Mouse (Mus musculus) mouse embryonic stem cell (cell line): ENCODE measurements around the gene Blcap.

Experiments used
- in situ Hi-C, 2 experiments: fragments of 300-500 bp; cut with MboI; formaldehyde crosslinking; loops; 1 replicate in 1 of 2; 3 replicates in 1 of 2; pipeline ENCODE4 v1.14.3; 2019 to 2020; ENCODE audit warnings: low sequenced_read_pairs in 2 of 2, low pct_unique_long_range_greater_than_20kb in 1 of 2, mixed read lengths in 1 of 2; ENCODE audit not compliant: unreplicated experiment in 1 of 2

Blcap gene

DNA sequence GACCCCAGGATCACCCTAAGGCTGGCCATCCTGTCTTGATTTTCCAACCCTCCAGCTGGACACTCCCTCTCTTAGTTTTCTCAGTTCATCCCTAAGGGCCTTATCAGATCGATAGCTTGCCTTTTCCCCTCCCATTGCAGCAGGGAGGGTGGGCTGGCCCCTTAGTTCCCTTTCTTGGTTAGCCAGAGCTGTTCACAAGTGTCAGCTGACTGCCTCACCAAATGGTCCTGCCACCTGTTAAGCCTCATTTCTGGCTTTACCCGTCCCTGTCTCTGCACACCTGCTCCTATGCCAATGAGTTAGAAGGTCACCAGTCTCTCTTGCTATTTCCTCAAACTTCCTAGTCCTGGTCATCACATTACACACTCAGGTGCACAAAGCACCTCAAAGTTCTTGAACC lies 8.0 kb downstream of the Blcap start:
- in situ Hi-C loops: no loop called here

DNA sequence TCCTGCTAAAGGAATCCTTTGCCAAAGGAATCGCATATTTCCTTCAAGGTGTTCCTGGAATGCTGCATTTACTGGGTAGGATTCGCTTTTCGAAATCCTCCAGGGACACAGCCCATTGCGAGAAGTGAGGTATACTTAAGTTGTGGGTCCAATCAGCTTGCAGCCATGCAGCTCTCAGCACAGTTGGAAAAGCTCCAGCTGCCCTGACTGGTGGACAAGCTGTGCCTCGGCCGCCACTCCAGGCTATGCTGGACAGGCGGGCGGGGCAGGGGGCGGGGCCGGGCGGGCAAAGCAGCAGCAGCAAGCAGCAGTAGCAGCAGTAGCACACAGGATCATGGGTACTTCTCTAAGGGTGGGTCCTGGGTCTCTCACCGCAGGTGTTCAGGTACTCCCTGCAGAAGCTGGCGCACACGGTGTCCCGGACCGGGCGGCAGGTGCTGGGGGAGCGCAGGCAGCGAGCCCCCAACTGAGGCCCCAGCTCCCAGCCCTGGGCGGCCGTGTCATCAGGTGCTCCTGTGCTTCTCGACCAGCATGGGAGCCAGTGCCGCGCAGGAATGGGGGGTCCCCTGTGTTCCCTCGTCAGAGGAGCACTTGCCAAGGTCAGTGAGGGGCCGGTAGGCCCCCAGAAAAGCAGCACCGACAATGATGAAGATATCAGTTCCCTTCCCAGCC lies 9.8 kb downstream of the Blcap start:
- in situ Hi-C loops: no loop called here

- in situ Hi-C loops: no loop called here
These were observed 10.8 kb downstream of the Blcap start for GRCm38 (mm10) chr2:157560302-157560701.

DNA sequence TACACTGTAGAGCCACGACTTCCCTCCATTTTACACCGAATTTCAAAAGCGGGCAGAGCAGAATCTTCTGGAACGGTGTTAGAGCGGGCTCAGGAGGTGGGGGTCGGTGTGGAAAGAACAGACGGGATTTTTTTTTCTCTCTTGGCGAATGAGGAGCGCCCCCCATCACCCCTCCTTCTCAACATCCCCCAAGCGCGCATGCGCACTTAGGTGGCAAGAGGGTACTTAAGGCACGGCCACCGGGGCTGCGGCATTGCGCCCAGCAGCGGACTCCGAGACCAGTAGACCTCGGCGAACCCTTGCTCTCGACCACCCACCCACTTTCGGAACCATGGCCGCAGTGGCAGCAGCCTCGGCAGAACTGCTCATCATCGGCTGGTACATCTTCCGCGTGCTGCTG lies 11.2 kb downstream of the Blcap start, which contains the start of gene Nnat:
Gene Nnat, plus strand, starts transcription at position 221 of the 400 bp plus-strand sequence.
- in situ Hi-C loops: no loop called here

GRCm38 (mm10) chr2:157559440-157559839 lies 11.6 kb downstream of the Blcap start:
- in situ Hi-C loops: no loop called here

GRCm38 (mm10) chr2:157558520-157558919 lies 12.6 kb downstream of the Blcap start:
- in situ Hi-C loops: no loop called here

- in situ Hi-C loops: no loop called here
These were observed 13.0 kb downstream of the Blcap start for GRCm38 (mm10) chr2:157558051-157558450.

DNA sequence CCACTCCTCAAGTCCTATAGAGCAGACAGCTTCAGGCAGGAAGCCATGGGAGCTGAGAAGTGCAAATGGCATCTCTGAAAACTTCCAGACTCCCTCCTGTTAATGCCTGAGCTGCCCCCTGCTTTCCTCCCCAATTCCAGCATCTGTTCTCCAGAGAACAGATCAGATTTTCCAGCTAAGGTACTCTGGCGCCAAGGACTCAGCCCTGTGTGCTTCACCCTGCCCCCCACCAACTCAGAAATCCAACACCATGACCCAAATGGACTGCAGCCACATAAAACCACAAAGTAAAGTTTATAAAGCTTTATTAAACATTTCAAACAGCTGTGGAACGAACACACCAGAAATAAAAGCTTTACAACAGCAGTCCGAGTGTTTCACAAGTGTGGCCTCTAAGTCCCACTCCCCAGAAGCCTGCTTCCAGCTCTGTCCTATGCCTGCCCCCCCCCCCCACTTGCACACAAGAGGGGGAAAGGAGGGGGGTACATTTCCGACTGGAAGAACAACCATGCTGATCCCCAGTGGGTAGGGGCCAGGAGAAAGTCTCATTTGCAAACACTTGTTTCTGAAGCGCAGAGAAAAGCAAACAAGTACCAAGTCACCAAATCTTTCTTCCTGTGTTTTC lies 14.9 kb downstream of the Blcap start:
- in situ Hi-C loops: no loop called here

DNA sequence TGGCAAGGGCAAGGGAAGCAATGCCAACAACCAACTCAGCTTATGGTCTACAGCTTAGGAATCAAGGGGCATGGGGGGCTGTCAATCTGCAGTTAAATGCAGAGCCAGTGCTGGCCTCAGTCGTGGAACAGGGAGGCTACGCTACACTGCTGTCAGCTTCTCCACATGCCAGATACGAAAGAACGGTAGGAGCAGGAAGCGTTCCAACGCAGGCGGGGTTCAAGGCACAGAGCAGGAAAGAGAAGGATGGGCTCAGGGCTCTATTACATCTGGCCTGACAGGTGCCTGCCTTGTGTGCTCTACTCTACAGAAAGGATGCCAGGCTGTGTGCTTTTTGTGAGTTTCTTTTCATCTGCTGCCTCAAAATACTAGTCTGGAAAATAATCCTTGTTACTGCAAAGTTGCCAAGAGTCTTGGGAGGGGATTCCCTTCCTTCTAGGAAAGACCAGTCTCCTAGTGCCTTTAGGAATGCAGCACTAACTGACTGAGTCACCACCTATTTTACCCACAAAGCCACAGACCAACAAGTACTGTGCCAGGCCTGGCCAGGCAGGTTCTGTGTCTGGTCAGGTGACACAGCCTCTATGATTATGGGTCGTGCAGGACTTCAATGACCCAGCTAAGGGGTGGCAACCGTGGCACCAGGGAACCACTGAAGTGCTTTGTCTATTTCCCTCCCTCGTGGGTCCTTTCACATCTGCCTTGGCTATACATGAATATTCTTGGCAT lies 18.8 kb downstream of the Blcap start:
- in situ Hi-C loops: no loop called here

GRCm38 (mm10) chr2:157550292-157550691 lies 20.8 kb downstream of the Blcap start:
- in situ Hi-C loops: no loop called here

GRCm38 (mm10) chr2:157546686-157547085 lies 24.4 kb downstream of the Blcap start:
- in situ Hi-C loops: no loop called here

DNA sequence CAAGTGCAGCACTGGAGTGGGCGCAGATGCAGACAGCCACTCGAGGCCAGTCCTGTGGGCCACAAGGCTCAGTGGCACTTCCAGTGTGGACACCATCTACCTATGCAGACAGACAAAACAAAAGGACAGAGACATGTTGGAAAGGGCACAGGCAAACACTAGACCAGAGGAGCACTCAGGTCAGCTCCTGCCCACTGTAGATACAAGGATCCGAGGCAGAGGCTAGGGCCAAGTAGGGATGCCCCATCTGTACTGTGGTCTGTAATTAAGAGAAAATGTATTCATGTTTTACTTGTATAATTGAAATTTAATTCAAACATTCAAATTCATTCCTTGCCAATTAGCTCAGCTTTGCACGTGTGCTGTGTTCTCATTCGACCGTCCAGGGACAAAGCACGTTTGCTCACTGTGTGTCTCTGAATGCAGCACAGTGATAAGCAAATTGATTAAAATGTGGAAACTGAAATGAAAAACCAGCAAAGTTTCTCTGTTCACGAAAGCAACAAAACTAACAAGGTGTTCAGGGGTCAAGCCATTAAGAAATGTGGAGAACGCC lies 26.7 kb downstream of the Blcap start:
- in situ Hi-C loops: no loop called here

GRCm38 (mm10) chr2:157542415-157542814 lies 28.7 kb downstream of the Blcap start:
- in situ Hi-C loops: no loop called here

DNA sequence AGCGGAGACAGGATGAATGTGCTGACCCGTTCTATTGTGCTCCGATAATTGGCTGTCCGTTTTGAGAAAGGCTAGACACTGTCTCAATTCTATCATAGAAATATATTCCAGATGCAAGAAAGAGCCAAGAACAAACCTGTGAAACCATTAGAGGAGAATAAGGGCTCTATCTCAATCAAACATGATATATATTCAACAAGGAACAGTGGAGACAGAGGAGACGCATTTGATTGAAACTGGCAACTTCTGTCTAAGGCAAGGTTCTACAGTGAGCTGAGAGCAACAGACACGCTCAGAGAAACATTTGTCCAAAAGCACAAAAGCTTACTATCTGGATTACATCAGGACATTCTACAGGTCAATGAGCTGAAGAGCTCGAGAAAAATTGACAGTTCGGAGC lies 29.4 kb downstream of the Blcap start:
- in situ Hi-C loops: no loop called here

DNA sequence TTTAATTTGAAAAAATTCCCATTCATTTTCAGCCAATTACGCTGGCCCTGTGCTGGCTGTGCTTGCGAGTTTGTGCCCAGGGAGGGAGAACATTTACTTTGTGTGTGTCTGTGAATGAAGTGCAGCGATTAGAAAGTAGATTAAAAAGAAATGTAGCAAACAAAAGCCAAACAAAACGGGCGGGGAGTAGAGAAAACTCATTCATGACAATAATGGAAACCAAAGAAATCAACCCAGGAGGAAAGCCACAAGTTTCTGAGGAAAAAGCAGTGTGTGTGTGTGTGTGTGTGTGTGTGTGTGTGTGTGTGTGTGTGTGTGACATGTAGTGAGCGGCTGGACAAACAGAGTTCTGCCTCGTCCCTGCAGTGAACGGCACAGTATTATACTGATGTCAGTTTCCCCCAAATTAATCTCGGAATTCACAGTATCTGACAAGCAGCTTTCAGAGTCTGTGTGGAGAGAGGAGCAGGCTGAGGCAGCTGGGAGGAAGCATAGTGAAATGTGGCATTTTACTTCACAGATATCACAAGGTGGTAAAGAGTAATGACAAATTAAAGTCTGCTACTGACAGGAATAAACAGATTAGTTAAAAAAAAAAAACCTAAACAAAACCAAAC lies 30.0 kb downstream of the Blcap start:
- in situ Hi-C loops: no loop called here

- in situ Hi-C loops: no loop called here
These were observed 30.8 kb downstream of the Blcap start for GRCm38 (mm10) chr2:157540073-157540952.

DNA sequence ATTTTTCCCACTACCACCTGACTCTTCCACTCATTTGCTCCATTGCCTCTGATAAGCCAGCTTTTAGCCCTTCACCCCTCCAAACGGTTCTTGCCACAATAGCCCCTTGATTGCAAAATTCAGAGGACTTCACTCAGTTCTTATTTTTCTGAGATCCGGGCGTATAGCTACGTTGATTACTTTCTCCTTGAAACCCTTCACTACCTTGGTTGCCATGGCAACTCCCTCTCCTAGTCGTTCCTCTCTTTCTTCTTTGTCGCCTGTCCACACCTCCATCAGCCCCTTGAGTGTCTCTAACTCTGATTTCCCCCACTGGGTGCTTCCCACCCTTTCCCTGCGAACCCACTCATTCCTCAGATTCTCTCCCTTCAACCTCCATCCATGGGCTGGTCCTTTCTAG lies 34.0 kb downstream of the Blcap start:
- in situ Hi-C loops: no loop called here

DNA sequence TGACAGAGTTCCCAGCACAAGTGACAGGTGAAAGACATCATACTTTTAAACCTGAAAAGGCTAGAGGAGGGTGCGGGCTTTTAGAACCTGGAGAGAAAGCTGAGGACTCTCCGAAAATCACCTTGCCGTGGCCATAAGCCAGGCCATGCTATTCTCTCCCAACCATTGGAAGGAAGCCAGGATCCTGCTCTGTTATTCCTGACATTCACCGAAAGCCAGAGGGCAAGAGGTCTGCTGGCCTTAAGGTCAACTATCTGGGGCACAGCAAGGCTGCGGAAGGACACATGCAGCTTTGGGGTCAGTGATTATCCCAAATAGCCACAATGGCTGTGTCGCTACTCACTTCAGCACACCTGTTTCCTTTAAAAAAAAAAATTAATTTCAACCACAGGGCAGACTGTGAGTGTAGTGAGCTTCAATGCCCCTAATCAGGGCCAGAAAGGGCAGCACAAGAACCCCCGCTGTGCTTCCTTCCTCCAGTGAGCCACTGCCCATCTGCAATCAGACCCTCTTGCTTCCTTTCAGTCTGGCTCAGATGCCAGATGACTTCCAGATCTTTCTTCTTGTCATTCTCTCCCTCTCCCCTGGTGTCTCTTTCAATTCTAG lies 34.5 kb downstream of the Blcap start:
- in situ Hi-C loops: no loop called here
